18 mouse cellular contexts compared by ENCODE assay signal in the genomic region with DNA sequence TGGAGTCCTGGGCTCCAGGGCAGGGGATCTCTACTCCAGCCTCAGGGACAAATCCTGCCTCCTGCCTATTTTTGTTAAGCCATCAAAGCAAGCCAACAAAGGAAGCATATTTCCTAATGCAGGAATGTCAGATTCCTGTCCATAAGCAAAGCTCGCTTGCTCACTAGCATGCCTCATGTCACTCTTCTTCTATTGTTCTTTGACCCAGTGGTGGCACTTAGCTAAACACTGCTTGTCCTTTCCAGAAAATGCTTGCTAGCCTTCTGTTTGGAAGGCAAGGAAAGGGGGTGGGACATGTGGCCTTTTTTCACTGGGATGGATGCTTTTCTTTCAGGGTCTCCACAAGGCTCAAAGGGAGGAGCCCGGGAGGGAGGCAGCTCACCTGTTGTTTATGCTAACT.
DNase-seq lines count a peak whose midpoint lies in the region; ATAC-seq and TF ChIP-seq lines count a peak whose summit lies in the region.
"Had no signal": no experiment of that assay in that cellular context is flagged by ENCODE, and none has a peak within 500 bp of the region (broad histone marks: within the 10 kb centered on the region; RNA-seq: fewer than 3 reads in every experiment).

No protein-coding gene starts in this region.

- H3K9me3 ChIP-seq in forebrain, embryonic 13.5 days (replicated peaks): no peaks in the 10 kb centered on the region
- no peaks in the 10 kb centered on the region for H3K9me3 ChIP-seq in forebrain, embryonic 16.5 days (ENCODE audit: control insufficient read depth, low read length)
- no peaks in the 10 kb centered on the region for H3K9me3 ChIP-seq in kidney, postnatal 0 days (replicated peaks; ENCODE audit: low read length)
- H3K9me3 ChIP-seq in limb, embryonic 13.5 days: no peaks in the 10 kb centered on the region
- H3K9me3 ChIP-seq: stomach, embryonic 15.5 days had no signal

- no peak overlapping the region for H3K9ac ChIP-seq in forebrain, embryonic 13.5 days
- no peak overlapping the region for H3K9ac ChIP-seq in forebrain, embryonic 16.5 days (replicated peaks; ENCODE audit: low read depth, low read length)
- no peak overlapping the region for H3K9ac ChIP-seq in kidney, postnatal 0 days (ENCODE audit: low read depth, low read length)
- H3K9ac ChIP-seq in limb, embryonic 13.5 days: no peak overlapping the region
- H3K9ac ChIP-seq: stomach, embryonic 15.5 days had no signal

- no peak overlapping the region for H3K4me2 ChIP-seq in forebrain, embryonic 13.5 days
- H3K4me2 ChIP-seq in forebrain, embryonic 16.5 days (ENCODE audit: low read length): no peak overlapping the region
- H3K4me2 ChIP-seq in kidney, postnatal 0 days (ENCODE audit: low read length): no peak overlapping the region
- 0 out of 2 replicates have a peak overlapping the region, but pooled peaks have one; percentile 9 for H3K4me2 ChIP-seq in limb, embryonic 13.5 days (replicated peaks)
- H3K4me2 ChIP-seq: liver, embryonic 11.5 days; stomach, embryonic 15.5 days had no signal

- no peak for TF ChIP-seq CTCF in kidney, postnatal 0 days (IDR thresholded peaks at IDR 0.05; ENCODE audit: low read depth)

- no peaks in the 10 kb centered on the region for H3K36me3 ChIP-seq in forebrain, embryonic 13.5 days (ENCODE audit: poor library complexity, severe bottlenecking)
- H3K36me3 ChIP-seq in forebrain, embryonic 16.5 days (ENCODE audit: control insufficient read depth, insufficient read depth): no peaks in the 10 kb centered on the region
- no peaks in the 10 kb centered on the region for H3K36me3 ChIP-seq in kidney, postnatal 0 days (ENCODE audit: insufficient read depth, low read length)
- no peaks in the 10 kb centered on the region for H3K36me3 ChIP-seq in limb, embryonic 13.5 days
- H3K36me3 ChIP-seq: stomach, embryonic 15.5 days had no signal

- no peaks in the 10 kb centered on the region for H3K27me3 ChIP-seq in forebrain, embryonic 13.5 days
- no peaks in the 10 kb centered on the region for H3K27me3 ChIP-seq in forebrain, embryonic 16.5 days (replicated peaks; ENCODE audit: control insufficient read depth, insufficient read depth, low read length)
- H3K27me3 ChIP-seq in kidney, postnatal 0 days (ENCODE audit: insufficient read depth, low read length): no peaks in the 10 kb centered on the region
- H3K27me3 ChIP-seq in limb, embryonic 13.5 days: peaks cover 48% of the 10 kb centered on the region
- H3K27me3 ChIP-seq: stomach, embryonic 15.5 days had no signal

- 40% methylated on average over 2 of the region's 2 CpGs for WGBS in forebrain, embryonic 13.5 days
- 29% methylated on average over 2 of the region's 2 CpGs for WGBS in forebrain, embryonic 16.5 days
- 45% methylated on average over 2 of the region's 2 CpGs for WGBS in kidney, postnatal 0 days
- 50% methylated on average over 2 of the region's 2 CpGs for WGBS in limb, embryonic 13.5 days

- DNase-seq in kidney, postnatal 0 days (ENCODE audit: low spot score): peak; percentile 24
- DNase-seq in kidney, postnatal 4 days: no peak
- peak; percentile 38 for DNase-seq in R1 (ENCODE audit: low read depth, low spot score)
- no peak for DNase-seq in adrenal gland, adult 8-10 months
- DNase-seq in cerebellum, adult 11 months: no peak
- DNase-seq: adrenal gland, postnatal 25 days; cerebellum, postnatal 10 days; gastrocnemius, adult 2 months; heart, adult 18-20 months; heart, postnatal 4 days; kidney, adult 18-20 months; layer of hippocampus, adult 9-11 months; thymus, postnatal 14 days had no signal

- no peak overlapping the region for H3K4me3 ChIP-seq in forebrain, embryonic 13.5 days
- H3K4me3 ChIP-seq in forebrain, embryonic 16.5 days (replicated peaks; ENCODE audit: low read length): no peak overlapping the region
- no peak overlapping the region for H3K4me3 ChIP-seq in kidney, postnatal 0 days (replicated peaks; ENCODE audit: low read depth, low read length)
- no peak overlapping the region for H3K4me3 ChIP-seq in limb, embryonic 13.5 days
- H3K4me3 ChIP-seq: gastrocnemius, adult 2 months; stomach, embryonic 15.5 days had no signal

- no peak for ATAC-seq in forebrain, embryonic 13.5 days
- ATAC-seq in forebrain, embryonic 16.5 days: no peak
- ATAC-seq in kidney, postnatal 0 days (replicated peaks; ENCODE audit: low FRiP score, low read depth): no peak
- ATAC-seq in limb, embryonic 13.5 days (ENCODE audit: low FRiP score, low read depth): no peak

- peaks cover 16% of the 10 kb centered on the region for H3K4me1 ChIP-seq in forebrain, embryonic 13.5 days
- H3K4me1 ChIP-seq in forebrain, embryonic 16.5 days (replicated peaks; ENCODE audit: control insufficient read depth, insufficient read depth, low read length): peaks cover 9% of the 10 kb centered on the region
- peaks cover 5% of the 10 kb centered on the region; the same call in 1 of the 2 replicates for H3K4me1 ChIP-seq in kidney, postnatal 0 days (replicated peaks; ENCODE audit: insufficient read depth, low read length)
- peaks cover 56% of the 10 kb centered on the region for H3K4me1 ChIP-seq in limb, embryonic 13.5 days

- 0 out of 2 replicates have a peak overlapping the region, but pooled peaks have one; percentile 14 for H3K27ac ChIP-seq in forebrain, embryonic 13.5 days
- H3K27ac ChIP-seq in forebrain, embryonic 16.5 days (ENCODE audit: low read length): no peak overlapping the region
- H3K27ac ChIP-seq in kidney, postnatal 0 days: no peak overlapping the region
- H3K27ac ChIP-seq in limb, embryonic 13.5 days: peak overlapping the region; percentile 44; the same call in 1 of the 2 replicates
- H3K27ac ChIP-seq: gastrocnemius, adult 2 months; stomach, embryonic 15.5 days had no signal

Comparison
In these comparisons a context has a peak if more than half of its experiments do, and no peak if none do; other contexts are left out.
1. H3K27ac ChIP-seq: peak in forebrain, embryonic 13.5 days (single experiment) and limb, embryonic 13.5 days (single experiment); none in forebrain, embryonic 16.5 days (single experiment) and kidney, postnatal 0 days (single experiment).
2. DNase-seq: peak in kidney, postnatal 0 days (single experiment) and R1 (single experiment); none in kidney, postnatal 4 days (0 of 2), adrenal gland, adult 8-10 months (single experiment) and cerebellum, adult 11 months (single experiment).